Mouse (Mus musculus) fibroblast of lung, adult 2 months (primary cell): ENCODE measurements around the gene Exoc6.
A peak's percentile ranks its signal among the peaks of the same experiment; 100 is the strongest.

ENCODE experiments used
- DNase-seq: peaks from one replicate; pipeline ENCODE4 v3.0.0-alpha.2; 2011; ENCODE audit warnings: low read depth

Gene Exoc6

DNA sequence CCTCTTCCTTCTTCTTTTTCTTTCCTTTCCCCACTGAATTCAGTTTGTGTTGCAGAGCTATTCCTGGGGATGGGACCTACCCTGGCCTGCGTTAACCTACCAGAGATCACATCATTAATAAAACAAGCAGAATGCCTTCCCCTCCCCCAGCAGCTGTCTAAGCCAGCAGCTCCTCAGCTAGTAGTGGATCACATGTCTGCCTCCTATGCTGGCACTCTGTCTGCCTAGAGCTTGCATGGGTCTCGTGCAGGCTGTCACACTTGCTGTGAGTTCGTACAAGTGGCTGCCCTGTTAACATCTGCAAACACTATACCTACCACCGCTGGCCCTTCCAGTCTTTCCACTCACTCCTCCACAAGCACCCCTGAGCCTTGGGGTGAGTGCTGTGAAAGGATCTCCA is 29.4 kb downstream of the Exoc6 start:
- no peak for DNase-seq

DNA sequence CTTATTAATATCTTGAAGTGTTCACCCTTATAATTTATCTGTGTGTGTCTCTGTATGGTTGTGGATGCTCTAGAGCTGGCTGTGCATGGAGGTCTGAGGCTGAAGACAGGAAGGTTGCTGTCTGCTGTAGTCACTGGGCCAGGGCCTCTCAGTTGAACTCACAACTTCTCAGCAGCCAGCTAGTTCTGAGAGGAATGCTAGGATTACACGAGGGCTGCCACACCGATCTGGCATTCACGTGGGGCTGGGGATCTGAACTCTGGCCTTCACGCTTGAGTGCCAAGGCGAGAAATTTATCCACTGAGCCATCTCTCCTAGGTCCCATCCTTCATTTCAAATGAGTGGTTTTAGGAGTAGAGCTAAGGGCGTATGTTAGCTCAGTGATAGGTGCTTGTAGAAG is 30.2 kb downstream of the Exoc6 start:
- DNase-seq, result no peak

DNA sequence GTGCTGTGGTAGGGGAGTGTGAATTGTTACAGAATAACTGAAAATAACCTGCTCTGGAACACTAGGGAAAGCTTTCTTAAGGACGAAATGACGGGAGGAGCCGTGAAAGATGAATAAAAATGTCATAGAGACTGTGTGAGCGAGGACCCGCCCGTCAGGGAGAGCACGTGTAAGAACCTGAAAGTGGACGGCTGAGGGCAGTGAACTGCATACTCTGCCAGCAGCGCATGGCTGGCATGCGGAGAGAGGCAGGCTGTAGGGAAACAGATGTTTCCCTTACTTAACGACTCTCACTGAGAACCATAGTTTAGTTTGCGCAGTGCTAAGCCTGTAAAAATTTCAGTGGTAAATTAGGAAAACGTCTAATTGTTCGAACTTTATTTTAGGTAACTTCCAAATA is 35.0 kb downstream of the Exoc6 start:
- no peak for DNase-seq

DNA sequence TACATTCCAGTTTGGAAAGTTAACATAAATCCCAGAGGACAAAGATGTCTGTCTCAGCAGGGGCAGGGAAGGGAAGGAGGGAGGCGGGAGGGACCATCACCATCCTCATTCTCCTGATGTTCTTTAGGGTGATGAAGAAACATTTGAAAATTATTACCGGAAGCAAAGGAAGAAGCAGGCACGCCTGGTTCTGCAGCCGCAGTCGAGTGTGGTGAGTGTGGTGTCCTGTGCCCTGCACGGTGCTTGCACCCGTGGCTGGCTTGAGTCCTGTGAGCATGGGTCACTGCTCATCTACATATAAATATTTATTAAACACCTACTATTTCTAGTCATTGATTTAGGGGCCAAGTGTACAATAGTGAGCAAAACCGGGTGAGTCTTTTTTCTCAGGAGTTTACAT is 35.5 kb downstream of the Exoc6 start:
- DNase-seq, result no peak

DNA sequence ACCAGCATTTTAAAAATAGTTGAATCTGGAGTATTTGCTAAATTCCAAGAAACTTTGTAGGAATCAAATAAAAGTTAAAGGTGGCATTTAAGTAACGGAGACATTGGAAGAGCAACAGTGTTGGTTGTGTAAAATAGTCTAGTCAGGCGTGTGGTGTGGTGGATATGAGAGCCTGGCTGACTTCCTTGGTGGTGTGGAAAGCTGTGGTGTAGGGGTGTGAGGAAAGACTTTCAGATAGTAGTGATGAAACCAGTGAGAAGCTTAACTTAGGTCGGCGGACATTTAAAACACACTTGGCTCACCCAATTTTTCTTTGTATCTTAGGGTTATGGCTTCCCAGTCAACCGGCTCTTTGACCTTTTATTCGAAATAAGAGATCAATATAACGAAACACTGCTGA is 40.3 kb downstream of the Exoc6 start:
- DNase-seq, result no peak

DNA sequence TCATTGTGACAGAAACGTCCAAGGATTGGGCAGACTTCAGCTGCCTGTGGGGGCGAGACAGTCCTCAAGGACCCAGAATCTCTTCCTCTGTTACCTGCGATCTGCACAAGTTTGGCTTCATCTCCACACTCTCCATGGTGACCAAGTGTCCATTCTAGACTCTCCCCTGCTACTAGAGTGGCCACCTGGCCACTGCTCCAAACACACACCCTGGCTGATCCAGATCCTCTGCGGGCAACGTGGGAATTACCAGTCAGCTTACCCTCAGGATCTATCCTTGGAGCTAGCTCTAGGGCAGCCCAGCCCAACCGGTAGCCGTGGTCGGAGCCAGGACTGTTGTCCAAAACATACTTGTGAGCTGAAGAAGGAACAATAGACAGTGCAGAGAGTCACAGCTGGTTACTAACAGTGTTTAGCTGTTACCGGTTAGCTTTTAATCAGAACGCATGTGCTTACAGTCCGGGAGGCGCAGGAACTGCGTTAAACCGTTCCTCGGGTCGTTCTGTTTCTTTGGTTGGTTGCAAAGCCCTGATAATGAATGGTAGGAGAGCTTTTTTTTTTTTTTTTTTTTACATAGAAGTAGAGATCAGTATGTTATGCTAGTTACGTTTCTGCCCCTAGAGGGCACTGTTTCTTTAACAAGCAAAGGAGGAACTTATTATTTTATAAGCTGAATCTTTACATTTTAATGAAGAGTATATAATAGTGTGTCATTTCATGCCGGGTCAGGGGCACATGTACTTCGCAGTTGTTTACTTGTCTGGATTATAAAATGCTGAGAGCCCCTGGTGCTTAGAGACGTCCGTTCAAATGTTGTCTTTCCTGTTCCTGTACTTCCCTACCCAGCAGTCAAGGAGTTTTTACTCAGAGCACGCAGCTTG is 52.0 kb downstream of the Exoc6 start:
- DNase-seq, result peak; percentile 39

DNA sequence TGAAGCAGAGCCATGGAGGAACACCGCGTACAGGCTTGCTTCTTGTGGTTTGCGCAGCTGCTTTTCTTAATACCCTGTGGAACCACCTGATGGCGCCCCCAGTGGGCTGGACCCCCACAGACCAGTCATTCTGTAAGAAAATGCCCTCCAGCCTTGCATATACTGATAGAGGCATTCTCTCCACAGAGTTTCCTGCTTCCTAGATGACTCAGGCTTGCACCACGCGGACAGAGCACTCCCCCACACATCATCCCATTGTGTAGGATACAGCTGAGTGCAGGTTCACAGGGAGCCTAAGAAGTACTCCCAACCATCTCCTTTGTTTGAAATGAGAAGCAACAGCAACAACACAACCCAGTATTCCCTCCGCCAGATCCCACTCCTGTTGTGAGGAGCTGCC is 59.8 kb downstream of the Exoc6 start:
- DNase-seq, result no peak

DNA sequence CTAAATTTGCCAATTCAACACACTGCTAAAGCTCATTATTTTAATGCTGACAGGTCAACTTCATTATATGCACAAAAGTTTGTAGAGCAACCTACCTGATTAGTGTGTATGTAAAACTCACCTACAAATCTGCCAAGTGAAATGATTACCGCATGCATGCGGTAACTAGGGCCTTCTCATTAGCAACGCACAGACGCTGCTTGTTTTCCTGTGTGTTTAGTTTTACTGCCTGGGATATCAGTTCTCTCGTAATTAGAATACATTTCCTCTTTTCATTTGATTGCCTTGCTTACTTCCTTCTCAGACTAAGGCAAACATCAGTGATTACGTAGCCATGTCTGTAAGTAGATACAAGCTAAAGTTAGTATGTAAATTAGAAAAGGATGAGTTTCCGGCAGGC is 62.7 kb downstream of the Exoc6 start:
- no peak for DNase-seq

DNA sequence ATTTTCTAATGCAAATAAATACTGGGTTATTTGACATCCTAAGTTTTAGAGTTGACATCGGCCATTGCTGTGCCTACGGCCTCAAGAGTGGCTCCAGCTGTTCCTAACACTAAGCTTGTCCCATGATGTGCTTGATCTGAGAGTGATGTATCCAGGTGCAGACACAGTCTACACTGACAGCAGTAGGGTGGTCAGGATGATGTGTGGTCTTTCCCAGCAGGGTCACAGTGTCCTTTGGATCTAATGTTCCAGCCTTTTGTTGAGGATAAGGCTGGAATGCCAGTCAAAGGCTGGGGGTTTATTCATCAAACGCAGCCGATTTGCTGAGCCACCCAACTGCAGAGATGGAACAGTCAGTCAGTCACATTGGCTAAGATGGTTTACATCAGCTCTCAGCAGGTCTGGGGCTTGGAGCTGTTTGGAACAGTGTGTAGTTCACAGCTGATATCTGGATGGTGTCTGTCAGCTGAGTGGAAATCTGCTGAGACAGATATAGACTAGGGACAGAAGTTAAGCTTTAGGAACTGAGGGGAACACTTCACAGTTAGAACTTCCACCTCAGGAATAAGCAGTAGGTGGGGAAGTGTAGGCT is 64.9 kb downstream of the Exoc6 start:
- no peak for DNase-seq

DNA sequence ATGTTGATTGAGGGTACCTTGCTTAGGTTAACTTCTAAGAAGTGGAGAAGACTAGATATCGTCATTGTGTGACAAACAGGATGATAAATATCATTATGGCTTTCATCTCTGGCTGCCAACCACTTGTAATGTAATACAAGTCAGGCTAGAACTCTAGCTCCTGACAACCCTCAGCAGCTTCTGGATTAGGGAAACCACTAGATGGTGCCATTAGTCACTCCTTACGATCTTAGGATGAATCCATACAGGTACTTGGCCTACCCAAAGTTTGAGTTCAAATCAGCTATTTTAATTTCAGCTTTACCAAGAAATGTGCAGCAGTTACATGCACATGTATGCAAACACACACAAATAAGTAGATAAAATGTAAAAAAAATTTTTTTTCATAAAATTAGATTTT is 97.8 kb downstream of the Exoc6 start:
- peak; percentile 23 for DNase-seq

DNA sequence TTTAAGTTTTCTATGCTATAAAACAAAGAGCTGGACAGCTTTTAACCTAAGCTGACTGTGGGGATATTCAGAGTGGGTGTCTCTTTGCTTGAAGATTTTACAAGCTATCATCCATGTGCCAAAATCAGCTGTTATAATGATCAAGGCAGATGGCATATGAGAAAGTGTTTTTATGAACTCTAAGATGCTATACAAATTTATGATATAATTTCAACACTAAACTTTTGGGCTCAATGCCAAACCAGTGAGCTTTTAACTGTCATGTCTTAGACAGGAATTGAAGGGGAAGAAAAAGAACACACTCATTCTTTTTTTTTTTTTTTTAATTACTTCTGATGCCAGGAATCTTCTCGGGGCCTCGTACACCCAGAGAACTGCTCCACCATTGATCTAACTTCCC is 100.3 kb downstream of the Exoc6 start:
- DNase-seq, result no peak

DNA sequence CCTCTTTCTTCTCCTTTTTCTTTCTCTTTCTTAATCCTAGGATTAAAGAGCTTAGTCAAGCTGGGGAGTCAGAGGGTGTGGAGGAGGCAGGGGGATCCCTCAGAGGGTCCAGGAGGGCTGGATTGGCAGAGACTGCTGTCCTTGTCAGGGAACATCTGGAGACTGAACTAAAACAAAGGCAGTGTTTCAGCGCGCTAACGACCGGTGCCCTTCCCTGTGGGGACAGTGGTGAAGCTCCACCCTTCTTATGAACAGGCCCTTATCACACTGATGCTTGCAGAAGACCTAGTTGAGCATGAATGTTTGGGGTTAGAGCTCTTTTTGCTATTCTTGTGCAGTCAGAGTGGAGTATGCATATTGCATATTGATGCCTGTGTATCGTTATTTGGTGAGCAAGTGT is 103.8 kb downstream of the Exoc6 start:
- DNase-seq, result no peak

DNA sequence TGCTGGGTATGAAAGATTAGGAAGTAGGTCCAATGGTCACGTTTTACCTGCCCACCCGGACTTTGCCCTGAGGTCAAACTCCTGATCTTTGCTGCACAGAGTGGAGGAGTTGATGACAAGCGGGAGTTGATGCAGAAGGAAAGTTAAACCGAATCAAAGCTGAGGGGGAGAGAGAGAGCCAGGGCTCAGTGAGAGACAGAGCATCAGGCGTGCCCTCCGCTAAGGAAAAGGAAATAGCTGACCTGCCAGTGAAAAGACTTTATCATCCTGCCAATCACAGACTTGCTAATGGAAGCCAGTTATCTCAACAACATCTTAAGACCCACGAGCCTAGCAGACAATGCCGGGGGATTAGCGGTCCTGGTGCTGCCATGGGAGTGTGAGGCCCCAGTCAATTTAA is 106.2 kb downstream of the Exoc6 start:
- DNase-seq, result no peak

DNA sequence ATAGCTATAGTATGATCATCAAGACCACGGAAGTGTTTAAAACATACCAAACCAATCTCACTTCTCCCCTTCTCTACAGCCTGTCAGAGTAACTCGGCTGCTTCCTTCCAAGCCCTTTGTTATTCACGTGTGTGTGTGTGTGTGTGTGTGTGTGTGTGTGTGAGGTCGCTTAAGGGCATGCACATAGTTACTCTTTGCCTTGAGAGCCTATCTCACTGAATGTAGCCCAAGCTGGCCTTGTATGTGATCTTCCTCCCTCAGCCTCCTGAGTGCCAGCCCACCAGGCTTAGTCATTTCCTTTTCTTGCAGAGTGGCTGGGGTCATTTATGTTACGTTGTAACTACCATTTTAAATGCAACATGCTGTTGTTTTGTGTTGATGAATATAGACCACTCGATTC is 115.0 kb downstream of the Exoc6 start:
- no peak for DNase-seq

DNA sequence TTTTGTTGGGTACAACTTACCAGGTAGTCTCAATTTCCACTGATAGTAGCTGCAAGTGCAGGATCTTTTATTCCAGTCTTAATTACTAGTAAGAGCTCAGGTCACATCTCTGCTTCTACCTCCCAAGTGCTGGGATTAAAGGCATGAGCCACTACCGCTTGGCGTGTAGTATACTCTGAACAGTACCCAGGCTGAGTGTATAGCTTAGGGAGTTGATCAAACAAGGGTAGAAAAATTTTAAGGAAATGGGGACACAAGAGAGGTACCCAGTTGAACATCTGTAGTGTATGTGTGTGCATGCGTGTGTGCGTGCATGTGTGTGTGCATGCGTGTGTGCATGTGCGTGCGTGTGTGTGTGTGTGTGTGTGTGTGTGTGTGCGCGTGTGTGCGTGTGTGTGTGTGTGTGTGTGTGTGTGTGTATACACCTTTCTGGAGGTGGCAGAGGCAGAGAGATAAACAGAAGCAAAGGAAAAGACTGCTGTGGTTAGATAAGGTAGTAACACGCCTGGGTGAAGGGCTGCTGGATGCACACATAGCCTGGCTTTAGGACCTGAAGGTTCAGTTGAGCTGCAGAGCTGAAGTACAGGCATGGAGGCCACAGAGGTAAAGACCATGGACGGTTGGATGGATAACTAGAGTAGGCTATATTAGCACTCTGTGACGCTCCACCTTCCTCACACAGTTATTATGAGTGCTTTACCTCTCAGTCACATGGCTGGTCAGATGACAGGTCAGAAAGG is 117.8 kb downstream of the Exoc6 start:
- DNase-seq, result no peak

DNA sequence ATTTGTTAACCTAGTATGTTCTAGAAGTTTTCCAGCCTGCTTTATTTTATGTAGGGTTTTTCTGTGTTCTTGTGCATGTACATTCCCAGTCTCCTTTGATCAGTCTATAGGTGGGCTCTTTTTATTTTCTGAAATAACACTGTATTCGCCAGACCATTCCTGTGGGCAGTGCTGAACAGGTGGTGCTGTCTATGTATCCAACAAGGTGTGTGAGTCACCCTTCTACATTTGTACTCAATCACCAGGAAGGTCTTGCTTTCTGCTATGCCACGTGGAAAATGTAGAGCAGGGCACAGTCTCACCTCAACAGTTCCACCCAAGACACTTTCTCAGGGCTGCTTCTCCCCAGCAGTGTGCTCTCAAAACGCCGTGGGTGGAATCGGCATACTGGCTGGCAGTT is 118.4 kb downstream of the Exoc6 start:
- DNase-seq, result no peak

DNA sequence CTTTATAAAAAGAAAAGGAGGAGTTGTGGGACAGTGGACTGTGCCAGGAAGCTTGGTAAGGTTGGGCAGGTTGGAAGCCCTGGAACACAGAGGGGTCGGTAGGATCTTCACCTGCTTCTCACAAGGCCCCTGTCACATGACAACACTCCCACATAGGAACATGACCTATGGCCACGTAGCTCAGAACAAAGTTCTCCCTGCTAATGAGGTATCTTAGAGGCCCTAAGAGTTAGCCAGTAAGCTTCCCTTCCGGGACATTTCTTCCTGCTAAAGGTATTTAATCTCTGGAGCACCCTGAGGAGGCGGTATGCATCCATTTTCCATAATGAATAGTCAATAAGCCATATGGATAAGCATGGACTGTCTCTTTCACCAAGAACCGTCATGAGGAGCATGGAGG is 119.3 kb downstream of the Exoc6 start:
- DNase-seq, result no peak

DNA sequence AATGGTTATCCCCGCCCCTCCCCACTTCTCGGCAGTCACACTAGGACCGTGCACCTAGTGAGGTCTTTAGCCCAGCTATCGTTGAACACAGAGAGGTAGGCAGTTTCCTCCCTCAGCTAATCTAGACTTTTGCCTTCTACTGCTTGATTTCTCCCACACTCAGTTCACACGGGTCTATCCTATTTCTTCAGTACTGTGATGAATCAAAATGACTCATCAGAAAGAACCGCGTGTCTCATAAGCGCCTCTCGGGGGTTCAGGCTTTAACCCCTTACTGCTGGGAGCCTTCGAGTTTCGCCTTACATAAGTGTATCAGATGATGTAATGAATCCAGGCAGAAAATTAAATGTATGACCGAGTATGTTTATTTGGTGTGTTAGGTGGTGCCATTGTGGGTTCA is 123.2 kb downstream of the Exoc6 start:
- DNase-seq, result peak; percentile 62

DNA sequence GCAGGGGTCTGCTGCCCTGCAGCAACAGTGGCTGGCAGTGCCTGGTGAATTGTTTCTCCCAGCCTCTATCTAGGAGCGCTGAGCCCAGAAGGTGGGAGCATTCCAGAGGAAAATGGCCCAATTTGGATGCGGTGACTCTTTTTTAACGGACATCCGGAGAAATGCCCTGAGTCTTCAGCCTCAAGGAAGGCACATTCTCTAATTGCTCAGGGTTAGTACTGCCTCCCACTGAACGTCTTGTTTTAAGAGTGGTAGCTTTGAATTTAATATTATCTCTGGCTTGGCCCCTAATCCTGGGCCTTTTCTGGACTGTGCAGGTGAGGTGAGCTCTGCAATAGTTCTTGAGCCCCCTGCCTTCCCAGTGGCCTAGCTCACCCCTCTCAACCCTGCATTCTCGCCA is 135.1 kb downstream of the Exoc6 start, which contains the start of gene Cyp26c1:
Gene Cyp26c1 (plus strand): TSS at position 301 of the 400 bp plus-strand sequence.
- DNase-seq, result no peak

DNA sequence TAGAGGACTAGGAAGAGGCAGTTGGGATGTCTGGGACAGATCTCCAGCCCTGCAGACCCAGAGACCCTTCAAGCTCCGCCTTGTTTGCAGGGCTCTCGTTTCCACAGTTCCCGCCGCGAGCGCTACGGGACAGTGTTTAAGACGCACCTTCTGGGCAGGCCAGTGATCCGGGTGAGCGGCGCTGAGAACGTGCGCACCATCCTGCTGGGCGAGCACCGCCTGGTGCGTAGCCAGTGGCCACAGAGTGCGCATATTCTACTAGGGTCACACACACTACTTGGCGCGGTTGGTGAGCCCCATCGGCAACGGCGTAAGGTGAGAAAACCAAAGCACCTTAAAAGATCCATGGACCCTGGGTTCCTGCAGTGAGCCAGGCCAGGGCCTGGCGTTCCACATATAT is 136.1 kb downstream of the Exoc6 start:
- DNase-seq, result no peak

DNA sequence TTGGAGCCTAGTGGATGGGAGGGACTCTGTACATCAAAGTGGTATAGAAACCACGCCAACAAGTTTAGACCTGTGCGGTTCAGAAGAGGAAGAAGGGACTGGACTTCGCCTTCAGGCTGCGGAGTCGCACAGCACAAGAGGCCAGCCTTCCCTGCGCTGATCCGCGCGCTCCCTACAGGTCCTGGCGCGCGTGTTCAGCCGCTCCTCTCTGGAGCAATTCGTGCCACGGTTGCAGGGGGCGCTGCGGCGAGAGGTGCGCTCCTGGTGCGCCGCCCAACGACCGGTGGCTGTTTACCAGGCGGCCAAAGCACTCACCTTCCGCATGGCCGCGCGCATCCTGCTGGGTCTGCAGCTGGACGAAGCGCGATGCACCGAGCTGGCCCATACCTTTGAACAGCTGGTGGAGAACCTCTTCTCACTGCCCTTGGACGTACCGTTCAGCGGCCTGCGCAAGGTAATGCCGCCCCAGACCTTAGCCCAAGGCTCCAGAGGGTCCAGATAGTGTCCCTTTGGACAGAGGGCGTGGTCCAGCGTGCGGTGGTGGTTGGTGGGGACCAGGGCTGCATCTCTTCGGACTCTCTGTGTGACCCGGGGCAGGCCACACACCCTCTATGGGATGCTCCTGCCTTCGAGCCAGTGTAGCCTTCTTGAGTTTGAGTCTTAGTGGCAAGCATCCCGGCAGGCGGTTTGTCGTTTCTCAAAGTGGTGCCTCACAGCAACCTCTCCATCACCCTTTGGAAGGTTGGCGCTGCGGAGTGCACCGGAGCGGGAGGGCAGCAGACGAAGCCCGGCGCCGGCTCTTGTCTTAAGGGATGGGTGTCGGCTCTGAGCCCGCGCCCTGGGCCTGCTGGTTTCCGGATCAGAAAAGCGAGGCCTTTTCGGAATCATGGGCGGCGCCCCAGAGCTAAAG is 137.0 kb downstream of the Exoc6 start:
- DNase-seq, result no peak

DNA sequence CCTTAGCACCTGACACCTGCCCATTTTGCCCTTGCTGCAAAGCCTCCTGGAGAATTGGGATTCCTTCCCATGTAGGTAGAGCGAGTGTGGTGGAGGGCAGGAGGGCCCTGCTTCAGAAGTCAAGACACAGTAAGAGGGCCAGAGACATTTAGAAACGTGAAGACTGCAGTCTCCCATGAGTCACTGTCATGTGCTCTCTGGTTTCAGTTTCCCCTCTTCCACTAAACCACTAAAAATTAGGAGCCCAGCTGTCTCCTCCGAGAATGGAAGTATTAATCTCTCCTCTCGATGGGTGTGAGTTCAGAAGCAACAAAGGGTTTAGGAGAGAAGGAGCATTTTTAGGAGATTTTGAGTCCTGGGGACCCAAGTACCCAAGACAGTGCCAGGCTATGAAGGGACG is 139.3 kb downstream of the Exoc6 start:
- no peak for DNase-seq
